Mouse (Mus musculus) heart, adult 2 months (tissue): Measurements from ENCODE around the gene Ifrd2. TPM values are rescaled to one million over a fixed set of nuclear protein-coding genes. Genes with fewer than 3 reads are reported as not detected.
A peak's percentile ranks its signal among the peaks of the same experiment; 100 is the strongest.

Experiments used
- DNase-seq, 2 experiments: peaks; one replicate each; pipeline ENCODE4 v3.0.0; 2021
- H3K27ac ChIP-seq: fragments of 200-600 bp; 2 replicates; pipeline ENCODE4 v1.8.1; 2022
- H3K27me3 ChIP-seq: fragments of 200-500 bp; 2 replicates; pipeline ENCODE4 v1.6.1; 2012; ENCODE audit warnings: mild to moderate bottlenecking, low read length, inconsistent platforms, mixed read lengths; ENCODE audit not compliant: control insufficient read depth, insufficient read depth
- H3K36me3 ChIP-seq: fragments of 200-500 bp; 2 replicates; pipeline ENCODE4 v1.6.1; 2012; ENCODE audit warnings: low read length, inconsistent platforms; ENCODE audit not compliant: control insufficient read depth, insufficient read depth
- H3K4me1 ChIP-seq: fragments of 200-500 bp; 2 replicates; pipeline ENCODE4 v1.6.1; 2011; ENCODE audit warnings: low read length; ENCODE audit not compliant: control insufficient read depth, insufficient read depth
- H3K4me3 ChIP-seq: fragments of 200-600 bp; 2 replicates; pipeline ENCODE4 v1.8.1; 2022
- H3K79me2 ChIP-seq: fragments of 200-500 bp; replicated peaks from 2 replicates; pipeline ENCODE4 v1.6.1; 2012; ENCODE audit warnings: mild to moderate bottlenecking, inconsistent platforms, low read length, moderate library complexity, mixed read lengths; ENCODE audit not compliant: control insufficient read depth, insufficient read depth
- H3K9ac ChIP-seq: fragments of 200-500 bp; 2 replicates; pipeline ENCODE4 v1.6.1; 2012; ENCODE audit warnings: low read depth, mild to moderate bottlenecking, control low read depth, inconsistent platforms, low read length, mixed read lengths
- CTCF ChIP-seq: fragments of 200-600 bp; IDR thresholded peaks from 2 replicates; pipeline ENCODE4 v1.8.1; 2022; ENCODE audit warnings: antibody characterized with exemption, mild to moderate bottlenecking, moderate library complexity
- EP300 ChIP-seq: fragments of 200-500 bp; IDR thresholded peaks from 2 replicates; pipeline ENCODE4 v1.6.1; 2011; ENCODE audit warnings: low read depth, low read length, control low read depth; ENCODE audit not compliant: insufficient read depth
- POLR2A ChIP-seq: fragments of 200-500 bp; IDR thresholded peaks from 2 replicates; pipeline ENCODE4 v1.6.1; 2011; ENCODE audit warnings: mild to moderate bottlenecking, low read depth, low read length, control low read depth; ENCODE audit not compliant: insufficient read depth
- WGBS: fragments of 180-500 bp; shearing (Covaris S2); methylation state at CpG from one replicate; pipeline ENCODE4 v1.1.7; 2018; 5-methylcytosine and 5-hydroxymethylcytosine counted together
- intact Hi-C: fragments of 180-260 bp; cut with DNase I; formaldehyde crosslinking; loops from one replicate; pipeline ENCODE4 v1.15.1; 2025
- polyA plus RNA-seq: library from polyadenylated mRNA; depleted of rRNA; stranded (reverse); fragments of >200 nt; gene quantifications from 2 replicates; pipeline ENCODE4 v1.2.3, GENCODE M21; 2012
- total RNA-seq, 2 experiments: library from RNA; stranded (reverse); gene quantifications; 2 replicates each; pipeline ENCODE4 v1.2.3; 2021

Ifrd2 gene
- total and polyA plus RNA-seq, 3 experiments: 39.9 to 51.4 (median 43.7) TPM

- peaks cover 49% of the 10 kb centered on the region for H3K4me1 ChIP-seq
- peaks cover 10% of the 10 kb centered on the region for H3K36me3 ChIP-seq
- peak overlapping the region; percentile 87 for H3K27ac ChIP-seq
- H3K9ac ChIP-seq: peak overlapping the region; percentile 44
- intact Hi-C loops: loop anchor here (1.0 kb wide), 1 partner anchor 17 kb away; no protein-coding TSS in a partner anchor
- H3K4me3 ChIP-seq: peak overlapping the region; percentile 17; the same call in 1 of the 2 replicates
- WGBS: 0% methylated on average over 2 of the region's 2 CpGs
- H3K79me2 ChIP-seq: peaks cover 4% of the 10 kb centered on the region
- H3K27me3 ChIP-seq: no peaks in the 10 kb centered on the region
- TF ChIP-seq EP300 (0 out of 2 replicates have a peak, but pooled peaks have one; percentile 38), POLR2A (no peak), CTCF (peak; percentile 92)
- DNase-seq: peak; percentile 84 to 87
Measured at GRCm38 (mm10) chr9:107626844-107627277, 39.4 kb downstream of the Ifrd2 start.

- peak overlapping the region; percentile 35 for H3K4me3 ChIP-seq
- TF ChIP-seq POLR2A (no peak), CTCF (no peak), EP300 (no peak)
- peaks cover 6% of the 10 kb centered on the region for H3K79me2 ChIP-seq
- intact Hi-C loops: no loop called here
- peaks cover 55% of the 10 kb centered on the region for H3K4me1 ChIP-seq
- DNase-seq: peak in 1 of 2 experiments; percentile 45
- H3K27me3 ChIP-seq: no peaks in the 10 kb centered on the region
- 22% methylated on average over 20 of the region's 20 CpGs for WGBS
- peak overlapping the region; percentile 57 for H3K9ac ChIP-seq
- peak overlapping the region; percentile 87 for H3K27ac ChIP-seq
- peaks cover 11% of the 10 kb centered on the region for H3K36me3 ChIP-seq
Measured at GRCm38 (mm10) chr9:107627387-107628255, 40.2 kb downstream of the Ifrd2 start.

GRCm38 (mm10) chr9:107628721-107629410 lies 41.4 kb downstream of the Ifrd2 start:
- H3K79me2 ChIP-seq: peaks cover 6% of the 10 kb centered on the region
- no peaks in the 10 kb centered on the region for H3K27me3 ChIP-seq
- peak overlapping the region; percentile 35 for H3K4me3 ChIP-seq
- intact Hi-C loops: no loop called here
- H3K9ac ChIP-seq: peak overlapping the region; percentile 31
- TF ChIP-seq POLR2A: 0 out of 2 replicates have a peak, but pooled peaks have one; percentile 31
- no peak for TF ChIP-seq CTCF
- TF ChIP-seq EP300: 0 out of 2 replicates have a peak, but pooled peaks have one; percentile 62
- peak; percentile 77 to 82 for DNase-seq
- H3K4me1 ChIP-seq: peaks cover 54% of the 10 kb centered on the region
- 35% methylated on average over 15 of the region's 15 CpGs for WGBS
- H3K36me3 ChIP-seq: peaks cover 9% of the 10 kb centered on the region
- H3K27ac ChIP-seq: peak overlapping the region; percentile 97

GRCm38 (mm10) chr9:107629411-107629730 lies 41.9 kb downstream of the Ifrd2 start:
- H3K36me3 ChIP-seq: peaks cover 6% of the 10 kb centered on the region; the same call in 1 of the 2 replicates
- H3K4me3 ChIP-seq: peak overlapping the region; percentile 7
- TF ChIP-seq POLR2A: 0 out of 2 replicates have a peak, but pooled peaks have one; percentile 19
- TF ChIP-seq CTCF: no peak
- no peaks in the 10 kb centered on the region for H3K27me3 ChIP-seq
- H3K79me2 ChIP-seq: peaks cover 6% of the 10 kb centered on the region
- H3K27ac ChIP-seq: peak overlapping the region; percentile 97
- peaks cover 49% of the 10 kb centered on the region for H3K4me1 ChIP-seq
- intact Hi-C loops: no loop called here
- WGBS: 29% methylated on average over 4 of the region's 4 CpGs
- no peak for DNase-seq
- peak overlapping the region; percentile 30 for H3K9ac ChIP-seq

- peaks cover 43% of the 10 kb centered on the region for H3K4me1 ChIP-seq
- peaks cover 6% of the 10 kb centered on the region; the same call in 1 of the 2 replicates for H3K36me3 ChIP-seq
- DNase-seq: peak in 1 of 2 experiments; percentile 56
- intact Hi-C loops: loop anchor here (5.0 kb wide), 1 partner anchor 63 kb away; the partner anchor contains the start of gene Hyal2
- H3K9ac ChIP-seq: peak overlapping the region; percentile 31
- no peak for TF ChIP-seq EP300
- TF ChIP-seq CTCF: no peak
- no peak for TF ChIP-seq POLR2A
- no peaks in the 10 kb centered on the region for H3K27me3 ChIP-seq
- peaks cover 7% of the 10 kb centered on the region for H3K79me2 ChIP-seq
- peak overlapping the region; percentile 97 for H3K27ac ChIP-seq
- WGBS: 34% methylated on average over 14 of the region's 14 CpGs
- peak overlapping the region; percentile 11; the same call in 1 of the 2 replicates for H3K4me3 ChIP-seq
Measured at GRCm38 (mm10) chr9:107629901-107630425, 42.5 kb downstream of the Ifrd2 start.
